Mouse (Mus musculus): ENCODE results near the gene Cd163l1. TPM values are rescaled to one million over a fixed set of nuclear protein-coding genes. Genes with fewer than 3 reads are reported as not detected.

Cd163l1 gene
- polyA plus RNA-seq, 1 experiment from 2014 or later = not detected

DNA sequence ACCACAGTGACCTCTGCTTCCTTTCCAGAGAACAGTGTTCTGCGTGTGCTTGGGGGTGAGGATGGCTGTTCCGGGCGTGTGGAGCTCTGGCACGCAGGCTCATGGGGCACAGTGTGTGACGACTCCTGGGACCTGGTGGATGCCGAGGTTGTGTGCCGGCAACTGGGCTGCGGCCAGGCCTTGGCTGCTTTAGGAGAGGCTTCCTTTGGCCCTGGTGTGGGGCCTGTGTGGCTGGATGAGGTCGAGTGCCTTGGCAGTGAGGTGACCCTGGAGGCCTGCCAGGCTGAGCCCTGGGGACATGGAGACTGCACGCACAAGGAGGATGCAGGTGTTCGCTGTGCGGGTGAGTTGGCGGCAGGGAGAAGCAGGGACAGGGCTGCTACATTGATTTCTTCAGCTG is 10.4 kb downstream of the Cd163l1 start:
- Histone ChIP-seq H3K27me3 (no peaks in the 10 kb centered on the region), H3K9me3 (replicated peaks) (no peaks in the 10 kb centered on the region), H3K36me3 (ENCODE audit: poor library complexity, severe bottlenecking) (no peaks in the 10 kb centered on the region), H3K9ac (no peak overlapping the region), H3K27ac (no peak overlapping the region), H3K4me3 (no peak overlapping the region), H3K4me2 (no peak overlapping the region), H3K4me1 (no peaks in the 10 kb centered on the region)
- WGBS = 89% methylated on average over 13 of the region's 13 CpGs
- no peak for ATAC-seq

DNA sequence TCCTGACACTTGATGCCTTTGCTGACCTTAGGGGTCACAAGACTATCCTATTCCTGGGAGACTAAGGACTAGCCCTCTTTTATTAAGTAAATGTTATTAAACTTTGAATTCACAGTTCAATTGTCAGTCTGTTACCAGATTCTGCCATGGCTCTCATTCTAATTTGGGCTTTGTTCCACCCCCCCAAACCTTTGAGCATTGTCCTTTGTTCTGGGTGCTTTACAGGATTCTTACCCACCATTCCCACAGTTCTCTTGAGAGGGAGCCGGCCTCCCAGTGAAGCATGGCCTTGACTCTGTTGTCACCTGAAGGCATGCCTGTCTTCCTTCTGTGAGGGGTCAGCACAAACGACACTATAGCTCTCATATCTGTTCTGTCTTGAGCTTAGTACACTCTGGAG is 13.0 kb downstream of the Cd163l1 start:
- Histone ChIP-seq H3K4me1 (no peaks in the 10 kb centered on the region), H3K27me3 (no peaks in the 10 kb centered on the region), H3K36me3 (ENCODE audit: poor library complexity, severe bottlenecking) (no peaks in the 10 kb centered on the region), H3K4me3 (no peak overlapping the region), H3K9ac (no peak overlapping the region), H3K27ac (no peak overlapping the region), H3K4me2 (no peak overlapping the region), H3K9me3 (replicated peaks) (no peaks in the 10 kb centered on the region)
- whole genome bisulfite sequencing = 71% methylated on average over 2 of the region's 2 CpGs
- no peak for ATAC-seq

DNA sequence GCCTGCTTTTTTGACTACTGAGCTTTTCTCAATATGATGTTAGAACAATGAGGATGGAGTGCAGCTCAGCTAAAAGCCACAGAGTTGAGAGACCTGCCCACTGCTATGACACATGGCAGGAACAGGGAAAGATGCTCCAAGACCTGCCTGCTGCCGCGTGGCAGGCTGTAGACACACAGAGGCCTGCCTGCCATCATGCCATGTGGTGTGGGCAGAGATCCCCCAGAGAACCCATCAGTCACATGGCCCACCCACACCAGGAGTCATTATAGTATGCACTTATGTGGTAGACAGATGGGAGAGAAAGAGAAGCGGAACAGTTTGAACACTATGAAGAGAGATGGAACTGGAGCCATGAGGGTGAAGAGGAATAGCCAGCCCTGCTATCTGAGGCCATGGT is 15.6 kb downstream of the Cd163l1 start:
- Histone ChIP-seq H3K9me3 (replicated peaks) (no peaks in the 10 kb centered on the region), H3K27me3 (no peaks in the 10 kb centered on the region), H3K36me3 (ENCODE audit: poor library complexity, severe bottlenecking) (no peaks in the 10 kb centered on the region), H3K4me3 (no peak overlapping the region), H3K9ac (no peak overlapping the region), H3K4me2 (no peak overlapping the region), H3K4me1 (no peaks in the 10 kb centered on the region), H3K27ac (no peak overlapping the region)
- 97% methylated on average over 3 of the region's 3 CpGs for WGBS
- no peak for ATAC-seq

DNA sequence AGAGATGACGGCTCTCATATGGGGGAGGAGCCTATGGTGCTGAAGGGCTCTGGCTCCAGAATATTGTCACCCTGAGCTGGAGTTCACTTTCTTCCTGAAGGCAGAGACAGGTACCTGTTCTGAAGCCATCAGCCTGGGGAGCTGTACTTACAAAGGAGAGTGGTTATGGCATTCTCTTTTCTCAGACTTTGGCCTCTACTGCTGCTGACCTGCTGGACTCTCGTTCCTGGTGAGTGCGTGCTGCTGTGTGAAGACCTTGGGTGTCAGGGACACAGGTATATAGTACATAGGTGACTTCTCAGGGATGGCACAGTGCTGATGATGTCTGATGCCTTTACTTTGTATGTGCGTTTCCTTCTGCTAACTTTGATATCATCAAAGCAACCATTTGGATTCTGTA is 29.1 kb downstream of the Cd163l1 start, which contains the start of gene 5830411N06Rik:
5830411N06Rik (plus strand) TSS at position 69 of the 400 bp plus-strand sequence.
- no peaks in the 10 kb centered on the region for H3K4me1 ChIP-seq
- no peaks in the 10 kb centered on the region for H3K27me3 ChIP-seq
- H3K9ac ChIP-seq = no peak within 1 kb of the TSS
- no peak for ATAC-seq
- peaks cover 2% of the 10 kb centered on the region for H3K9me3 ChIP-seq (replicated peaks)
- no peak within 1 kb of the TSS for H3K4me2 ChIP-seq
- no peak within 1 kb of the TSS for H3K27ac ChIP-seq
- 89% methylated on average over 4 of the region's 4 CpGs for WGBS
- H3K4me3 ChIP-seq = no peak within 1 kb of the TSS
- no peaks in the 10 kb centered on the region for H3K36me3 ChIP-seq (ENCODE audit: poor library complexity, severe bottlenecking)

DNA sequence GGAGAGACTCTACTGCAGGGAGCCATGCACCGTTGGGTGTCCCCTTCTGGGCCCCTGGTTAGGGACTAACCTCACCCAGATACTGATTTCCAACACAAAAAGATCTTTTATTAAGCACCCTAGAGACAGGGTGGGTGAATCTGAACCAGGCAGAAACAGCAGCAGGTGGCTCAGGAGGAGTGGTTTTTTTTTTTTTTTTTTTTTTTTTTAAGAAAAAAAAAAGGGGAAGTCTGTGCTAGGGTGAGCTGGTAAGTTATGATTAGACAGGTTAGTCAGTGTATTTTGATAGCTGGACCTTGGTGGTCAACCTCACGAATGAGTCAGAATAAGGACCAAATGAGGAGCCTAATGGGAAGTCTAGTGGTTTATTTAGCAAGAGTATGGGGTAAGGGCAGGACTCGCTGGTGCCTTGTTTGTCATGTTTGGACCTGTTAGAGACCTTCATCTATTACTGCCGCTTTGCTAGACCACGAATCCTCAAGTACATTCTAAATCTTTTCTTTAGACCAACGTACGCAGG is 35.8 kb downstream of the Cd163l1 start:
- no peak overlapping the region for H3K4me3 ChIP-seq
- WGBS = 87% methylated on average over 7 of the region's 7 CpGs
- no peaks in the 10 kb centered on the region for H3K9me3 ChIP-seq (replicated peaks)
- no peaks in the 10 kb centered on the region for H3K4me1 ChIP-seq
- no peak overlapping the region for H3K4me2 ChIP-seq
- H3K9ac ChIP-seq = no peak overlapping the region
- no peaks in the 10 kb centered on the region for H3K27me3 ChIP-seq
- H3K27ac ChIP-seq = no peak overlapping the region
- ATAC-seq = no peak
- no peaks in the 10 kb centered on the region for H3K36me3 ChIP-seq (ENCODE audit: poor library complexity, severe bottlenecking)

Other genes starting within 250 kb of the Cd163l1 start
- 0.50 and 1.2 TPM in 2 replicates for gene 6430531B16Rik, start 239.5 kb upstream of the Cd163l1 start, polyA plus RNA-seq (2015; fragmentation: Nextera tagmentation; extraction: Ambion mirVana)
- 3.9 and 4.3 TPM in 2 replicates for gene Adam8, start 225.7 kb upstream of the Cd163l1 start, polyA plus RNA-seq (2015; fragmentation: Nextera tagmentation; extraction: Ambion mirVana)
- 52.2 and 53.7 TPM in 2 replicates for gene Zfp511, start 181.9 kb upstream of the Cd163l1 start, polyA plus RNA-seq (2015; fragmentation: Nextera tagmentation; extraction: Ambion mirVana)
- gene Tubgcp2, start 181.6 kb upstream of the Cd163l1 start, polyA plus RNA-seq (2015; fragmentation: Nextera tagmentation; extraction: Ambion mirVana) = 69.6 and 74.7 TPM in 2 replicates
- 1.2 and 2.0 TPM in 2 replicates for gene Msx3, start 169.2 kb upstream of the Cd163l1 start, polyA plus RNA-seq (2015; fragmentation: Nextera tagmentation; extraction: Ambion mirVana)
- 46.4 and 58.4 TPM in 2 replicates for gene Caly, start 135.7 kb upstream of the Cd163l1 start, polyA plus RNA-seq (2015; fragmentation: Nextera tagmentation; extraction: Ambion mirVana)
- not detected in 2 replicates for gene Prap1, start 124.9 kb upstream of the Cd163l1 start, polyA plus RNA-seq (2015; fragmentation: Nextera tagmentation; extraction: Ambion mirVana)
- 19.3 and 19.6 TPM in 2 replicates for gene Fuom, start 115.8 kb upstream of the Cd163l1 start, polyA plus RNA-seq (2015; fragmentation: Nextera tagmentation; extraction: Ambion mirVana)
- 7.5 and 9.7 TPM in 2 replicates for gene Paox, start 102.5 kb upstream of the Cd163l1 start, polyA plus RNA-seq (2015; fragmentation: Nextera tagmentation; extraction: Ambion mirVana)
- gene Echs1, start 101.8 kb upstream of the Cd163l1 start, polyA plus RNA-seq (2015; fragmentation: Nextera tagmentation; extraction: Ambion mirVana) = 126 and 128 TPM in 2 replicates
- gene Mtg1, start 80.7 kb upstream of the Cd163l1 start, polyA plus RNA-seq (2015; fragmentation: Nextera tagmentation; extraction: Ambion mirVana) = 35.3 and 38.7 TPM in 2 replicates
- 3.3 and 5.3 TPM in 2 replicates for gene Sprn, start 63.4 kb upstream of the Cd163l1 start, polyA plus RNA-seq (2015; fragmentation: Nextera tagmentation; extraction: Ambion mirVana)
- not detected in 2 replicates for gene Olfr522, start 53.5 kb upstream of the Cd163l1 start, polyA plus RNA-seq (2015; fragmentation: Nextera tagmentation; extraction: Ambion mirVana)
- not detected in 2 replicates for gene Olfr523, start 45.0 kb upstream of the Cd163l1 start, polyA plus RNA-seq (2015; fragmentation: Nextera tagmentation; extraction: Ambion mirVana)
- gene Olfr524, start 12.3 kb upstream of the Cd163l1 start, polyA plus RNA-seq (2015; fragmentation: Nextera tagmentation; extraction: Ambion mirVana) = not detected in 2 replicates
- gene 5830411N06Rik, start 29.0 kb downstream of the Cd163l1 start, polyA plus RNA-seq (2015; fragmentation: Nextera tagmentation; extraction: Ambion mirVana) = not detected in 2 replicates
- gene Olfr525, start 102.6 kb downstream of the Cd163l1 start, polyA plus RNA-seq (2015; fragmentation: Nextera tagmentation; extraction: Ambion mirVana) = not detected in 2 replicates
- not detected in 2 replicates for gene Olfr527, start 115.8 kb downstream of the Cd163l1 start, polyA plus RNA-seq (2015; fragmentation: Nextera tagmentation; extraction: Ambion mirVana)
- gene Olfr60, start 143.4 kb downstream of the Cd163l1 start, polyA plus RNA-seq (2015; fragmentation: Nextera tagmentation; extraction: Ambion mirVana) = not detected in 2 replicates
- gene Olfr530, start 158.1 kb downstream of the Cd163l1 start, polyA plus RNA-seq (2015; fragmentation: Nextera tagmentation; extraction: Ambion mirVana) = not detected in 2 replicates
- gene Olfr531, start 184.7 kb downstream of the Cd163l1 start, polyA plus RNA-seq (2015; fragmentation: Nextera tagmentation; extraction: Ambion mirVana) = not detected in 2 replicates
- gene Olfr532, start 203.4 kb downstream of the Cd163l1 start, polyA plus RNA-seq (2015; fragmentation: Nextera tagmentation; extraction: Ambion mirVana) = not detected in 2 replicates
- gene Olfr533, start 245.1 kb downstream of the Cd163l1 start, polyA plus RNA-seq (2015; fragmentation: Nextera tagmentation; extraction: Ambion mirVana) = not detected in 2 replicates